ENCODE assay signal across 27 mouse cellular contexts in genomic region chr14:75483176-75483546, GRCm38 (mm10). TPM values are rescaled to one million over a fixed set of nuclear protein-coding genes. Genes with fewer than 3 reads are reported as not detected.
A peak's percentile ranks its signal among the peaks of the same experiment; 100 is the strongest.
DNase-seq lines count a peak whose midpoint lies in the region; ATAC-seq and TF ChIP-seq lines count a peak whose summit lies in the region.
"Had no signal": no experiment of that assay in that cellular context is flagged by ENCODE, and none has a peak within 500 bp of the region (broad histone marks: within the 10 kb centered on the region; RNA-seq: fewer than 3 reads in every experiment).

No protein-coding gene starts in this region.

- no peak overlapping the region for H3K4me3 ChIP-seq in forebrain, embryonic 11.5 days (ENCODE audit: low read depth, low read length)
- H3K4me3 ChIP-seq in forebrain, embryonic 10.5 days: no peak overlapping the region
- no peak overlapping the region for H3K4me3 ChIP-seq in midbrain, embryonic 13.5 days (replicated peaks)
- no peak overlapping the region for H3K4me3 ChIP-seq in midbrain, postnatal 0 days (ENCODE audit: low read depth, low read length)
- H3K4me3 ChIP-seq in midbrain, embryonic 14.5 days (replicated peaks; ENCODE audit: low read depth, low read length): no peak overlapping the region
- no peak overlapping the region for H3K4me3 ChIP-seq in kidney, embryonic 14.5 days (ENCODE audit: low read length)
- H3K4me3 ChIP-seq: embryonic facial prominence, embryonic 12.5 days; heart, embryonic 10.5 days; intestine, embryonic 15.5 days; limb, embryonic 13.5 days; liver, embryonic 12.5 days had no signal

- peaks cover 2% of the 10 kb centered on the region; the same call in 1 of the 2 replicates for H3K9me3 ChIP-seq in forebrain, embryonic 11.5 days (ENCODE audit: control insufficient read depth, low read length)
- no peaks in the 10 kb centered on the region; the same call in 1 of the 2 replicates for H3K9me3 ChIP-seq in forebrain, embryonic 10.5 days
- H3K9me3 ChIP-seq in midbrain, embryonic 13.5 days: 0 out of 2 replicates have a peak, but pooled peaks cover 3% of the 10 kb centered on the region
- no peaks in the 10 kb centered on the region for H3K9me3 ChIP-seq in midbrain, postnatal 0 days (ENCODE audit: low read length)
- H3K9me3 ChIP-seq in midbrain, embryonic 14.5 days (ENCODE audit: control insufficient read depth, low read length): no peaks in the 10 kb centered on the region
- no peaks in the 10 kb centered on the region for H3K9me3 ChIP-seq in kidney, embryonic 14.5 days (ENCODE audit: control insufficient read depth, low read length)
- H3K9me3 ChIP-seq: embryonic facial prominence, embryonic 12.5 days; heart, embryonic 10.5 days; intestine, embryonic 15.5 days; liver, embryonic 12.5 days had no signal

- H3K4me1 ChIP-seq in forebrain, embryonic 11.5 days (replicated peaks; ENCODE audit: control insufficient read depth, insufficient read depth, low read length): 0 out of 2 replicates have a peak, but pooled peaks cover 3% of the 10 kb centered on the region
- H3K4me1 ChIP-seq in forebrain, embryonic 10.5 days: peaks cover 11% of the 10 kb centered on the region; the same call in 1 of the 2 replicates
- H3K4me1 ChIP-seq in midbrain, embryonic 13.5 days (replicated peaks): peaks cover 20% of the 10 kb centered on the region
- no peaks in the 10 kb centered on the region for H3K4me1 ChIP-seq in midbrain, postnatal 0 days (ENCODE audit: insufficient read depth, low read length)
- no peaks in the 10 kb centered on the region for H3K4me1 ChIP-seq in midbrain, embryonic 14.5 days (ENCODE audit: control insufficient read depth, insufficient read depth, low read length)
- H3K4me1 ChIP-seq in kidney, embryonic 14.5 days (ENCODE audit: control insufficient read depth, insufficient read depth, low read length): no peaks in the 10 kb centered on the region
- H3K4me1 ChIP-seq: embryonic facial prominence, embryonic 12.5 days; heart, embryonic 10.5 days; intestine, embryonic 15.5 days had no signal

- H3K36me3 ChIP-seq in forebrain, embryonic 11.5 days (ENCODE audit: control insufficient read depth, insufficient read depth, low read length): no peaks in the 10 kb centered on the region
- no peaks in the 10 kb centered on the region for H3K36me3 ChIP-seq in forebrain, embryonic 10.5 days (replicated peaks)
- H3K36me3 ChIP-seq in midbrain, embryonic 13.5 days: no peaks in the 10 kb centered on the region
- no peaks in the 10 kb centered on the region for H3K36me3 ChIP-seq in midbrain, postnatal 0 days (ENCODE audit: insufficient read depth, low read length)
- no peaks in the 10 kb centered on the region for H3K36me3 ChIP-seq in midbrain, embryonic 14.5 days (ENCODE audit: control insufficient read depth, insufficient read depth, low read length)
- no peaks in the 10 kb centered on the region for H3K36me3 ChIP-seq in kidney, embryonic 14.5 days (ENCODE audit: control insufficient read depth, insufficient read depth, low read length)
- H3K36me3 ChIP-seq: embryonic facial prominence, embryonic 12.5 days; heart, embryonic 10.5 days; intestine, embryonic 15.5 days; limb, embryonic 13.5 days; liver, embryonic 12.5 days had no signal

- 83% methylated on average over 6 of the region's 6 CpGs for WGBS in forebrain, embryonic 11.5 days
- WGBS in forebrain, embryonic 10.5 days: 89% methylated on average over 6 of the region's 6 CpGs
- 70% methylated on average over 6 of the region's 6 CpGs for WGBS in midbrain, embryonic 13.5 days
- WGBS in midbrain, postnatal 0 days: 80% methylated on average over 6 of the region's 6 CpGs
- WGBS in midbrain, embryonic 14.5 days: 76% methylated on average over 6 of the region's 6 CpGs
- 86% methylated on average over 6 of the region's 6 CpGs for WGBS in kidney, embryonic 14.5 days

- H3K27me3 ChIP-seq in forebrain, embryonic 11.5 days (ENCODE audit: control insufficient read depth, insufficient read depth, low read length): no peaks in the 10 kb centered on the region
- 0 out of 2 replicates have a peak, but pooled peaks cover 4% of the 10 kb centered on the region for H3K27me3 ChIP-seq in forebrain, embryonic 10.5 days (ENCODE audit: poor library complexity, severe bottlenecking)
- H3K27me3 ChIP-seq in midbrain, embryonic 13.5 days: no peaks in the 10 kb centered on the region
- H3K27me3 ChIP-seq in midbrain, postnatal 0 days (ENCODE audit: insufficient read depth, low read length): no peaks in the 10 kb centered on the region
- no peaks in the 10 kb centered on the region for H3K27me3 ChIP-seq in midbrain, embryonic 14.5 days (ENCODE audit: control insufficient read depth, insufficient read depth, low read length)
- H3K27me3 ChIP-seq in kidney, embryonic 14.5 days (ENCODE audit: control insufficient read depth, insufficient read depth, low read length): no peaks in the 10 kb centered on the region
- H3K27me3 ChIP-seq: embryonic facial prominence, embryonic 12.5 days; intestine, embryonic 15.5 days; limb, embryonic 13.5 days had no signal

- no peak overlapping the region for H3K27ac ChIP-seq in forebrain, embryonic 11.5 days (ENCODE audit: low read depth, low read length)
- no peak overlapping the region for H3K27ac ChIP-seq in forebrain, embryonic 10.5 days
- H3K27ac ChIP-seq in midbrain, embryonic 13.5 days: peak overlapping the region; percentile 37; the same call in 1 of the 2 replicates
- H3K27ac ChIP-seq in midbrain, postnatal 0 days (ENCODE audit: low read depth, low read length): no peak overlapping the region
- H3K27ac ChIP-seq in midbrain, embryonic 14.5 days (replicated peaks; ENCODE audit: low read depth, low read length): no peak overlapping the region
- H3K27ac ChIP-seq in kidney, embryonic 14.5 days (ENCODE audit: low read depth, low read length): no peak overlapping the region
- H3K27ac ChIP-seq: embryonic facial prominence, embryonic 12.5 days; heart, embryonic 10.5 days; intestine, embryonic 15.5 days; limb, embryonic 13.5 days; liver, embryonic 12.5 days had no signal

- no peak for TF ChIP-seq CTCF in midbrain, postnatal 0 days (IDR thresholded peaks at IDR 0.05)

- H3K4me2 ChIP-seq in forebrain, embryonic 11.5 days (ENCODE audit: low read depth, low read length, severe bottlenecking): no peak overlapping the region
- no peak overlapping the region for H3K4me2 ChIP-seq in midbrain, embryonic 13.5 days (replicated peaks)
- H3K4me2 ChIP-seq in midbrain, postnatal 0 days (ENCODE audit: low read depth, low read length, poor library complexity, severe bottlenecking): no peak overlapping the region
- H3K4me2 ChIP-seq in midbrain, embryonic 14.5 days (ENCODE audit: low read length): no peak overlapping the region
- H3K4me2 ChIP-seq in kidney, embryonic 14.5 days (replicated peaks; ENCODE audit: low read depth, low read length): no peak overlapping the region
- H3K4me2 ChIP-seq: embryonic facial prominence, embryonic 12.5 days; intestine, embryonic 15.5 days; limb, embryonic 13.5 days; liver, embryonic 12.5 days had no signal

- no peak for DNase-seq in forebrain, embryonic 11.5 days (ENCODE audit: low spot score)
- no peak for DNase-seq in forebrain, embryonic 10.5 days (ENCODE audit: extremely low spot score, low spot score)
- DNase-seq in midbrain, postnatal 0 days (ENCODE audit: low spot score): no peak
- DNase-seq in midbrain, embryonic 14.5 days: peak; percentile 35
- no peak for DNase-seq in kidney, postnatal 36 days
- DNase-seq in adrenal gland, postnatal 4 days (ENCODE audit: low spot score in 2 of 2): no peak
- DNase-seq: adrenal gland, adult 8-10 months; cerebellum, adult 18-20 months; cerebellum, postnatal 14 days; heart, postnatal 4 days; layer of hippocampus, adult 9-11 months; lung, adult 18-20 months; lung, postnatal 14 days; thymus, adult 18-20 months; thymus, postnatal 4 days had no signal

- ATAC-seq in forebrain, embryonic 11.5 days (replicated peaks; ENCODE audit: low FRiP score): peak; percentile 61; the same call in 1 of the 2 replicates
- peak; percentile 79 for ATAC-seq in midbrain, embryonic 13.5 days
- no peak for ATAC-seq in midbrain, postnatal 0 days (ENCODE audit: low FRiP score)
- no peak; the same call in 1 of the 2 replicates for ATAC-seq in midbrain, embryonic 14.5 days (ENCODE audit: low FRiP score, low TSS enrichment)
- no peak for ATAC-seq in kidney, embryonic 14.5 days (ENCODE audit: low FRiP score, low TSS enrichment)
- ATAC-seq: activated CD4-positive, CD25-positive, alpha-beta regulatory T cell, adult 4 months; intestine, embryonic 15.5 days; liver, embryonic 12.5 days had no signal

- no peak overlapping the region for H3K9ac ChIP-seq in forebrain, embryonic 11.5 days (ENCODE audit: low read length)
- no peak overlapping the region for H3K9ac ChIP-seq in midbrain, embryonic 13.5 days (replicated peaks)
- no peak overlapping the region for H3K9ac ChIP-seq in midbrain, postnatal 0 days (replicated peaks; ENCODE audit: low read length, poor library complexity, severe bottlenecking)
- no peak overlapping the region for H3K9ac ChIP-seq in midbrain, embryonic 14.5 days (replicated peaks; ENCODE audit: low read length)
- no peak overlapping the region for H3K9ac ChIP-seq in kidney, embryonic 14.5 days (ENCODE audit: low read depth, low read length)
- H3K9ac ChIP-seq: embryonic facial prominence, embryonic 12.5 days; intestine, embryonic 15.5 days; limb, embryonic 13.5 days; liver, embryonic 12.5 days had no signal

RNA-seq across cellular contexts. Expression of gene Siah3, which starts 27.4 kb away (rescaled TPM):
- polyA plus RNA-seq in forebrain, embryonic 11.5 days (2014; fragmentation: Nextera tagmentation; extraction: Ambion mirVana): 5.5 TPM in 2 replicates
- 0.48 and 0.63 TPM in 2 replicates for polyA plus RNA-seq in forebrain, embryonic 10.5 days (2016; fragmentation: Nextera tagmentation; extraction: Ambion mirVana)
- 2.7 and 3.5 TPM in 2 replicates for polyA plus RNA-seq in midbrain, embryonic 13.5 days (2015; fragmentation: Nextera tagmentation; extraction: Ambion mirVana)
- 6.8 and 9.2 TPM in 2 replicates for total RNA-seq in midbrain, postnatal 0 days (2014; rRNA removed)
- polyA plus RNA-seq in midbrain, postnatal 0 days (2015; fragmentation: Nextera tagmentation; extraction: Ambion mirVana): 2.5 and 3.1 TPM in 2 replicates
- polyA plus RNA-seq in midbrain, embryonic 14.5 days (2014; fragmentation: Nextera tagmentation; extraction: Ambion mirVana): 2.6 and 5.6 TPM in 2 replicates
- polyA plus RNA-seq in kidney, embryonic 14.5 days (2014; fragmentation: Nextera tagmentation; extraction: Ambion mirVana): 0.09 and 0.28 TPM in 2 replicates
- under 1 TPM; 0.62 to 0.87 TPM for total RNA-seq in adrenal gland, postnatal 4 days (2021)
- total RNA-seq: gastrocnemius, adult 18-20 months; megakaryocyte, adult 5-6 weeks; neutrophil, adult 5-6 weeks had no signal
- polyA plus RNA-seq: heart, embryonic 16.5 days had no signal

Comparison
In these comparisons a context has a peak if more than half of its experiments do, and no peak if none do; other contexts are left out.
1. ATAC-seq: peak in forebrain, embryonic 11.5 days (single experiment) and midbrain, embryonic 13.5 days (single experiment); none in midbrain, postnatal 0 days (single experiment), midbrain, embryonic 14.5 days (single experiment) and kidney, embryonic 14.5 days (single experiment).